In genomic region chr11:11932102-11932789, GRCm38 (mm10) we compare ENCODE assay signal across 7 mouse cellular contexts. TPM values are rescaled to one million over a fixed set of nuclear protein-coding genes. Genes with fewer than 3 reads are reported as not detected.
A peak's percentile ranks its signal among the peaks of the same experiment; 100 is the strongest.
DNase-seq lines count a peak whose midpoint lies in the region; ATAC-seq lines count a peak whose summit lies in the region.

No protein-coding gene starts in this region.

- WGBS in kidney, embryonic 14.5 days, result 69% methylated on average over 11 of the region's 11 CpGs
- 73% methylated on average over 11 of the region's 11 CpGs for WGBS in forebrain, embryonic 13.5 days

- no peak overlapping the region for H3K9ac ChIP-seq in kidney, embryonic 14.5 days (ENCODE audit: low read depth, low read length)
- H3K9ac ChIP-seq in forebrain, embryonic 13.5 days, result no peak overlapping the region

- no peaks in the 10 kb centered on the region for H3K4me1 ChIP-seq in kidney, embryonic 14.5 days (ENCODE audit: control insufficient read depth, insufficient read depth, low read length)
- no peaks in the 10 kb centered on the region for H3K4me1 ChIP-seq in forebrain, embryonic 13.5 days

- H3K27me3 ChIP-seq in kidney, embryonic 14.5 days (ENCODE audit: control insufficient read depth, insufficient read depth, low read length), result no peaks in the 10 kb centered on the region
- no peaks in the 10 kb centered on the region; the same call in 1 of the 2 replicates for H3K27me3 ChIP-seq in forebrain, embryonic 13.5 days

- H3K4me2 ChIP-seq in kidney, embryonic 14.5 days (replicated peaks; ENCODE audit: low read depth, low read length), result no peak overlapping the region
- no peak overlapping the region for H3K4me2 ChIP-seq in forebrain, embryonic 13.5 days

- no peaks in the 10 kb centered on the region for H3K9me3 ChIP-seq in kidney, embryonic 14.5 days (ENCODE audit: control insufficient read depth, low read length)
- H3K9me3 ChIP-seq in forebrain, embryonic 13.5 days (replicated peaks), result no peaks in the 10 kb centered on the region

- H3K4me3 ChIP-seq in kidney, embryonic 14.5 days (ENCODE audit: low read length), result no peak overlapping the region
- H3K4me3 ChIP-seq in forebrain, embryonic 13.5 days, result no peak overlapping the region

- intact Hi-C loops in heart, postnatal 25 days (cut with DNase I), result no loop called here

- no peak overlapping the region for H3K27ac ChIP-seq in kidney, embryonic 14.5 days (ENCODE audit: low read depth, low read length)
- H3K27ac ChIP-seq in forebrain, embryonic 13.5 days, result no peak overlapping the region

- ATAC-seq in kidney, embryonic 14.5 days (ENCODE audit: low FRiP score, low TSS enrichment), result 0 out of 2 replicates have a peak, but pooled peaks have one; percentile 29
- 0 out of 2 replicates have a peak, but pooled peaks have one; percentile 27 for ATAC-seq in forebrain, embryonic 13.5 days

- DNase-seq in kidney, adult 18-20 months, result no peak
- peak; percentile 20 for DNase-seq in heart, postnatal 25 days (ENCODE audit: low spot score)
- DNase-seq in lung, postnatal 36 days, result peak; percentile 18
- no peak for DNase-seq in urinary bladder, postnatal 36 days (ENCODE audit: low spot score in 2 of 2)
- DNase-seq in testis, postnatal 10 days (ENCODE audit: low spot score), result no peak

- peaks cover 63% of the 10 kb centered on the region for H3K36me3 ChIP-seq in kidney, embryonic 14.5 days (ENCODE audit: control insufficient read depth, insufficient read depth, low read length)
- peaks cover 69% of the 10 kb centered on the region for H3K36me3 ChIP-seq in forebrain, embryonic 13.5 days (ENCODE audit: poor library complexity, severe bottlenecking)

RNA-seq across cellular contexts. Expression of gene Ddc, which starts 34.3 kb away (rescaled TPM):
- polyA plus RNA-seq in kidney, embryonic 14.5 days (2014; fragmentation: Nextera tagmentation; extraction: Ambion mirVana), result 7.1 and 8.4 TPM in 2 replicates
- polyA plus RNA-seq in forebrain, embryonic 13.5 days (2015; fragmentation: Nextera tagmentation; extraction: Ambion mirVana), result 6.2 and 7.4 TPM in 2 replicates
- total RNA-seq in heart, postnatal 25 days (2021), result 1 to 10 TPM; 2.5 TPM

Comparison
In these comparisons a context has a peak if more than half of its experiments do, and no peak if none do; other contexts are left out.
1. DNase-seq: peak in heart, postnatal 25 days (single experiment) and lung, postnatal 36 days (single experiment); none in kidney, adult 18-20 months (single experiment), urinary bladder, postnatal 36 days (0 of 2) and testis, postnatal 10 days (single experiment).